Mouse (Mus musculus) heart, adult 2 months (tissue): ENCODE measurements at regions not wholly inside any gene's neighbourhood (a gene's known extent, or its start where the extent isn't known, plus 50 kb on each side); places are given as distances from the start of the nearest gene placed in this dataset.

ENCODE experiments used
- CTCF ChIP-seq: fragments of 200-600 bp; IDR thresholded peaks from 2 replicates; pipeline ENCODE4 v1.8.1; 2022; ENCODE audit warnings: antibody characterized with exemption, mild to moderate bottlenecking, moderate library complexity
- EP300 ChIP-seq: fragments of 200-500 bp; IDR thresholded peaks from 2 replicates; pipeline ENCODE4 v1.6.1; 2011; ENCODE audit warnings: low read depth, low read length, control low read depth; ENCODE audit not compliant: insufficient read depth
- POLR2A ChIP-seq: fragments of 200-500 bp; IDR thresholded peaks from 2 replicates; pipeline ENCODE4 v1.6.1; 2011; ENCODE audit warnings: mild to moderate bottlenecking, low read depth, low read length, control low read depth; ENCODE audit not compliant: insufficient read depth

GRCm38 (mm10) chr8:5299982-5300381 is 194.8 kb upstream of the Slc10a2 start:
- no peak for TF ChIP-seq CTCF
- TF ChIP-seq POLR2A = no peak
- no peak for TF ChIP-seq EP300
